Mouse (Mus musculus) liver, adult 2 months (tissue): ENCODE results near the gene Cdc45. TPM values are rescaled to one million over a fixed set of nuclear protein-coding genes. Genes with fewer than 3 reads are reported as not detected.

ENCODE experiments used
- DNase-seq: peaks from one replicate; pipeline ENCODE4 v3.0.0-alpha.2; 2011; ENCODE audit warnings: low read depth, low spot score; ENCODE audit errors: extremely low read depth
- H3K27ac ChIP-seq: fragments of 200-500 bp; replicated peaks from 2 replicates; pipeline ENCODE4 v1.5.1; 2012; ENCODE audit warnings: low read depth, mild to moderate bottlenecking, control low read depth, inconsistent platforms, low read length; ENCODE audit not compliant: insufficient read depth
- H3K27me3 ChIP-seq: fragments of 200-500 bp; 2 replicates; pipeline ENCODE4 v1.6.1; 2012; ENCODE audit warnings: mild to moderate bottlenecking, moderate library complexity, low read length, inconsistent platforms; ENCODE audit not compliant: control insufficient read depth, insufficient read depth
- H3K36me3 ChIP-seq: fragments of 200-500 bp; 2 replicates; pipeline ENCODE4 v1.6.1; 2012; ENCODE audit warnings: low read length, inconsistent platforms; ENCODE audit not compliant: control insufficient read depth, insufficient read depth
- H3K4me1 ChIP-seq: fragments of 200-500 bp; 2 replicates; pipeline ENCODE4 v1.6.1; 2011; ENCODE audit warnings: low read length; ENCODE audit not compliant: control insufficient read depth, insufficient read depth
- H3K4me3 ChIP-seq: fragments of 200-500 bp; 2 replicates; pipeline ENCODE4 v1.5.1; 2011; ENCODE audit warnings: low read depth, mild to moderate bottlenecking, control low read depth, low read length, moderate library complexity; ENCODE audit not compliant: insufficient read depth
- H3K79me2 ChIP-seq: fragments of 200-500 bp; 2 replicates; pipeline ENCODE4 v1.6.1; 2012; ENCODE audit warnings: inconsistent platforms, mild to moderate bottlenecking, low read length, moderate library complexity; ENCODE audit not compliant: control insufficient read depth, insufficient read depth
- H3K9ac ChIP-seq: fragments of 200-500 bp; 2 replicates; pipeline ENCODE4 v1.6.1; 2012; ENCODE audit warnings: low read depth, mild to moderate bottlenecking, control low read depth, inconsistent platforms, low read length
- CTCF ChIP-seq: fragments of 200-500 bp; IDR thresholded peaks from 2 replicates; pipeline ENCODE4 v1.5.1; 2011; ENCODE audit warnings: low read depth, low read length, control low read depth
- POLR2A ChIP-seq: fragments of 200-500 bp; IDR thresholded peaks from 2 replicates; pipeline ENCODE4 v1.6.1; 2011; ENCODE audit warnings: low read length, control low read depth; ENCODE audit not compliant: insufficient read depth; ENCODE audit errors: extremely low read depth
- WGBS: fragments of 180-500 bp; shearing (Covaris S2); methylation state at CpG from one replicate; pipeline ENCODE4 v1.1.7; 2018; 5-methylcytosine and 5-hydroxymethylcytosine counted together
- polyA plus RNA-seq: library from polyadenylated mRNA; depleted of rRNA; stranded (reverse); fragments of >200 nt; gene quantifications from 2 replicates; pipeline ENCODE4 v1.2.3, GENCODE M21; 2012
- total RNA-seq: library from RNA; depleted of rRNA; stranded (reverse); fragments of >200 nt; gene quantifications from 2 replicates; pipeline ENCODE4 v1.2.3, GENCODE M21; 2014

Cdc45 gene
- total and polyA plus RNA-seq, 2 experiments = 0.83 to 1.3 TPM

- Histone ChIP-seq H3K79me2 (no peaks in the 10 kb centered on the region), H3K27me3 (no peaks in the 10 kb centered on the region), H3K4me1 (no peaks in the 10 kb centered on the region), H3K4me3 (no peak overlapping the region), H3K27ac (no peak overlapping the region), H3K36me3 (no peaks in the 10 kb centered on the region), H3K9ac (no peak overlapping the region)
- WGBS = 86% methylated on average over 2 of the region's 2 CpGs
- TF ChIP-seq POLR2A (no peak), CTCF (peak; percentile 82)
- peak; percentile 19 for DNase-seq
Measured at GRCm38 (mm10) chr16:18798841-18799240, 12.9 kb downstream of the Cdc45 start.

GRCm38 (mm10) chr16:18798151-18798550 is 13.6 kb downstream of the Cdc45 start:
- Histone ChIP-seq H3K79me2 (no peaks in the 10 kb centered on the region), H3K4me1 (no peaks in the 10 kb centered on the region), H3K9ac (no peak overlapping the region), H3K27ac (no peak overlapping the region), H3K36me3 (no peaks in the 10 kb centered on the region), H3K27me3 (no peaks in the 10 kb centered on the region), H3K4me3 (no peak overlapping the region)
- no peak for DNase-seq
- TF ChIP-seq CTCF = no peak
- TF ChIP-seq POLR2A = no peak
- WGBS = 94% methylated on average over 5 of the region's 5 CpGs

DNA sequence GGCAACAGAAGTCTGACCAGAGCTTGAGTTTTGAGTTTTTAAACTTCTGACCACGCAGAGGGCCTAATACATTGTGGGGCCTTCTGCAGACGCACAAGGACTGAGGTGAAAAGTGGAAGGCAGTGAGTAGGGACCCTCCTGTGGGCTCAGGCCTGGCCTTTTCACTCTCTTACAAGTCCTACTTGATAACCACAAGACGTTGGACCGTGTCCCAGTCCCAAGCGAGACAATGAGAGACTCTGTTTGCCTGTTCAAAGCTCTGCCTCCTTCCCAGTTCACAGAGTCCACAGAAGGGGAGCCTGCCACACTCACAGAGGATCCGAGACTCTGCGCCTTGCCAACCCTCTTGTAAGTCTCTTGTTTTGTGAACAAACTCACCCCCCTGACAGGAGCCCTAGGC is 15.1 kb downstream of the Cdc45 start:
- Histone ChIP-seq H3K9ac (no peak overlapping the region), H3K27ac (no peak overlapping the region), H3K4me1 (no peaks in the 10 kb centered on the region), H3K4me3 (no peak overlapping the region), H3K27me3 (no peaks in the 10 kb centered on the region), H3K36me3 (no peaks in the 10 kb centered on the region), H3K79me2 (no peaks in the 10 kb centered on the region)
- TF ChIP-seq CTCF (no peak), POLR2A (no peak)
- 92% methylated on average over 7 of the region's 7 CpGs for WGBS
- no peak for DNase-seq

DNA sequence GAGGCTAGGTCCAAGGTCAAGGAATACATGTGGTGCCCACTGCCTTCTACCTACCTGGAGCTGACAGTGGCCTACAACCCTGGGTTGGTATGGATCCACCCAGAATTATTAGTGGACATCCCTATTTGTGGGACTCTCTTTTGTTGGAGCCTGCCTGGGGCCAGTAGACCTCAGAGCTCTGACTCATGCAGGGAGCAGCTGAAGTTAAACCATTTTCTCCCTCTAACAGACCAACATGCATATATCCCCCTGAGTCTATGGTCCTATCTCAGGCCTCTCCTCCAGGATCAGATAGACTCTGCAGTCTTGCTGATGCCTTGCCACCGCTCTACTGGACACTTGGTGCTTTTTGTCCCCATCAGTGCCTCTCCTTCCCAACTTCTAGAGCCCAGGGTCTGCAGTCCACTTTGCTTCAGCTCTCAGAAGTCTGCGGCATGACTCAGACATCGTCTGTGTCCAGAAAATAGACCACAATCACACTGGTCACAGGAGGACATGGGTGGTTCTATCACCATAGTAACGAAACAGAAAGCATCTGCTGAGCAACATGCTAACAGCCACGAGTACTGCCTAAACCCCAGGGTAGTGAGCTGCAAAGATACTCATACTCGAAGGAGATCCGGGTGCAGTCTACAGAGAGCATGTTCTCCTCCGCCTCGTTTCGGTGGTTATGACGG is 16.4 kb downstream of the Cdc45 start:
- TF ChIP-seq CTCF (no peak), POLR2A (no peak)
- WGBS = 95% methylated on average over 11 of the region's 11 CpGs

DNA sequence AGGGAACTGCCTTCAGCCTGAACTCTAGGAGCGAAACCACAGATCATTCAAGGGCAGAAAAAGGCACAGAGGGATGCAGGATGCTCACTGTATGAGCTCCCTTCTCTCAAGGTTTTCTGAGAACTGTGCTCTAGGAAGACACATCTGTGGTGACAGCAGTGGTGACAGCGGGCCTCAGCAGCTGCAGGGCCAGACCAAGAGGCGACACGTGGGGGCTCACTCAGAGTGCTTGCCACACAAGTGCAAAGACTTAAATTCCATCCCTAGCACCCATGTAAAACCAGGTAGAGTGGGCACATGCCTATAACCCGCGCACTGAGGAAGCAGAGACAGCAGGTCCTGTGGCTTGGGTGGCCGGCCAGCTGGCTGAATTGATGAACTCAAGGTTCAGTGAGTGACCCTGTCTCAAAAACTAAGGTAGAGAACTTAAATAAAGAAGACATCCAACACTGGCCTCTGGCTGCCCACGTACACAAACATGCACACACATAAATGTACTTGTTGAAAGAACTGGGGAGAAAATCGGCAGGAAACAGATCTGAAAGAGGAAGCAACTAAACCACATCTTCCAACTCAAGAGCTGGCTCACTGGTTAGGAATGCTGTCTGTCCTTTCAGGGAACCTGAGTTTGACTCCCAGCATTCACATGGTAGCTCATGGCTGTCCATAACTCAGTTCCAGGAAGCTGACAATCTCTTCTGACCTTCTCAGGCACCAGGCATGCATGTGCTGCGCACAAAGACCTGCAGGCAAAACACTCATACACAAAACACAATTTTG is 23.0 kb downstream of the Cdc45 start:
- no peaks in the 10 kb centered on the region for H3K79me2 ChIP-seq
- H3K9ac ChIP-seq = no peak overlapping the region
- no peaks in the 10 kb centered on the region for H3K36me3 ChIP-seq
- no peak overlapping the region for H3K27ac ChIP-seq
- H3K27me3 ChIP-seq = no peaks in the 10 kb centered on the region
- H3K4me1 ChIP-seq = no peaks in the 10 kb centered on the region
- DNase-seq = no peak
- 94% methylated on average over 10 of the region's 10 CpGs for WGBS
- no peak for TF ChIP-seq POLR2A
- no peak for TF ChIP-seq CTCF
- H3K4me3 ChIP-seq = no peak overlapping the region

More for the DNA sequence above, 16.4 kb downstream of the Cdc45 start:
- no peak overlapping the region for H3K4me3 ChIP-seq
- no peaks in the 10 kb centered on the region for H3K36me3 ChIP-seq
- no peaks in the 10 kb centered on the region for H3K4me1 ChIP-seq
- DNase-seq = no peak
- no peaks in the 10 kb centered on the region for H3K79me2 ChIP-seq
- H3K9ac ChIP-seq = no peak overlapping the region
- no peaks in the 10 kb centered on the region for H3K27me3 ChIP-seq
- no peak overlapping the region for H3K27ac ChIP-seq

DNA sequence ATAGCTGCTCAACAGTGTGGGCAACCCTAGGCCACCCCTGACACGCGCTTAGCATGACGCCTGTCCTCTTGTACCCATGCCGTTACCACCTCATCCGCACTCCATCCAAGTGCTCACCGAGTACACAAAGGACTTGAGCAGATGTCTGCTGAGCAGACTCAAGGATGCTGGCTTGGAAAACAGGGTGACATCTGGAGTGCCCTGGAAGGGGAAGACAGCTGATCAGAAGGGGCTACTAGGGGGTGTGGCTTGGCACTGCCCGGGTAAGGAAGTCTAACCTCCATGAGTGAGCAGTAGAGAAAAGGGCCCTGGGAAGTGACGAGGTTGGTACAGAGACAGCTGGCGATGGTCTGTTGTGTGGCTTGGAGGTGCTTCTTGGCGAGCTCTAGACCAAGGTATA is 25.1 kb downstream of the Cdc45 start:
- no peaks in the 10 kb centered on the region for H3K27me3 ChIP-seq
- H3K79me2 ChIP-seq = no peaks in the 10 kb centered on the region
- H3K9ac ChIP-seq = no peak overlapping the region
- H3K4me3 ChIP-seq = no peak overlapping the region
- H3K36me3 ChIP-seq = no peaks in the 10 kb centered on the region
- WGBS = 96% methylated on average over 10 of the region's 10 CpGs
- H3K27ac ChIP-seq = no peak overlapping the region
- no peaks in the 10 kb centered on the region for H3K4me1 ChIP-seq
- DNase-seq = no peak
- no peak for TF ChIP-seq POLR2A
- TF ChIP-seq CTCF = no peak
